Mouse (Mus musculus): ENCODE results near the gene Slc25a25. TPM values are rescaled to one million over a fixed set of nuclear protein-coding genes. Genes with fewer than 3 reads are reported as not detected.

Gene Slc25a25
- polyA plus RNA-seq, 1 experiment from 2014 or later = 11.1 TPM

DNA sequence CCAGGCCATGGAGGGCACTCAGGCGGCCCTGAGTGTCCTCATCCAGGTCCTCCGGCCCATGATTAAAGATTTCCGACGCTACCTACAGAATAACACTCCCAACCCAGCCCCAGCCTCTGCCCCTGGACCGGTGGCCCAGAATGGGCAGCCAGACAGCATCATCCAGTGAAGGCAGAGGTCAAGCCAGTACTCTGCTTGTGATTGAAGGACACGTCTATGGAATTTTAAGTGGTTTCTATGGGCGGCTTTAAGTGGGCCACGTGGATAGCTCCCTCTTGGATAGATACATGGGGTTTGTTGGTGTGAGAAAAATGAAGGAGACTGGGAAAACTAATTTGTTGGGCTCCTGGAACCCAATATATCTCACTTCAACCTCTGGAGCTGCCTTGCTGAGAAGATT lies 3.9 kb upstream of the Slc25a25 start:
- ATAC-seq (ENCODE audit: low FRiP score, low TSS enrichment) = no peak
- H3K4me3 ChIP-seq (ENCODE audit: low read depth, low read length) = no peak overlapping the region
- 83% methylated on average over 8 of the region's 8 CpGs for whole genome bisulfite sequencing
- TF ChIP-seq CTCF (IDR thresholded peaks at IDR 0.05; ENCODE audit: low read depth) = no peak
- TF ChIP-seq EP300 (optimal IDR thresholded peaks at IDR 0.05) = no peak
- H3K27me3 ChIP-seq (ENCODE audit: control insufficient read depth, insufficient read depth, low read length) = no peaks in the 10 kb centered on the region
- DNase-seq (ENCODE audit: low spot score) = no peak
- peaks cover 6% of the 10 kb centered on the region; the same call in 1 of the 2 replicates for H3K36me3 ChIP-seq (ENCODE audit: control insufficient read depth, insufficient read depth, low read length)
- no peak overlapping the region for H3K9ac ChIP-seq (ENCODE audit: low read length)
- no peak overlapping the region for H3K4me2 ChIP-seq (replicated peaks; ENCODE audit: low read depth)
- no peaks in the 10 kb centered on the region for H3K9me3 ChIP-seq (ENCODE audit: control insufficient read depth, low read length)
- H3K27ac ChIP-seq (replicated peaks) = no peak overlapping the region
- H3K4me1 ChIP-seq (replicated peaks; ENCODE audit: control insufficient read depth, insufficient read depth) = peaks cover 7% of the 10 kb centered on the region

DNA sequence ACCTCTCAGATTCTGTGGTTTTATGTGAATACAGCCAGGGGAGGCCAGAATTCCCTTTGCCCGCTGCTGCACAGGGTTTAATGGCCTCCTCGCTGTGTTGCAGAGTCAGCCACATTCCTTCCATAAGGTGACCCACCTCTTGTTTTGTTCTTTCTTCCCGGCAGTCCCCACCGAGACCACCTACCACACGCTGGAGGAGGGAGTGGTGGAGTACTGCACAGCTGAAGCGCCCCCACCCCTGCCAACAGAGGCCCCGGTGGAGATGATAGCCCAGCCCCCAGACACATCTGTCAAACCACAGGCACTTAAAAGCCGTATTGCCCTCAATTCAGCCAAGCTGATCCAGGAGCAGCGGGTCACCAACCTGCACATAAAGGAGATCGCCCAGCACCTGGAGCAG lies 3.4 kb upstream of the Slc25a25 start:
- no peak overlapping the region for H3K4me3 ChIP-seq (ENCODE audit: low read depth, low read length)
- ATAC-seq (ENCODE audit: low FRiP score, low TSS enrichment) (no peak), DNase-seq (ENCODE audit: low spot score) (no peak)
- H3K27me3 ChIP-seq (ENCODE audit: control insufficient read depth, insufficient read depth, low read length) = no peaks in the 10 kb centered on the region
- H3K27ac ChIP-seq (replicated peaks) = no peak overlapping the region
- no peak for TF ChIP-seq CTCF (IDR thresholded peaks at IDR 0.05; ENCODE audit: low read depth)
- no peak for TF ChIP-seq EP300 (optimal IDR thresholded peaks at IDR 0.05)
- H3K4me2 ChIP-seq (replicated peaks; ENCODE audit: low read depth) = no peak overlapping the region
- no peaks in the 10 kb centered on the region for H3K9me3 ChIP-seq (ENCODE audit: control insufficient read depth, low read length)
- H3K36me3 ChIP-seq (ENCODE audit: control insufficient read depth, insufficient read depth, low read length) = peaks cover 6% of the 10 kb centered on the region; the same call in 1 of the 2 replicates
- 82% methylated on average over 10 of the region's 10 CpGs for WGBS
- peaks cover 7% of the 10 kb centered on the region for H3K4me1 ChIP-seq (replicated peaks; ENCODE audit: control insufficient read depth, insufficient read depth)
- no peak overlapping the region for H3K9ac ChIP-seq (ENCODE audit: low read length)

DNA sequence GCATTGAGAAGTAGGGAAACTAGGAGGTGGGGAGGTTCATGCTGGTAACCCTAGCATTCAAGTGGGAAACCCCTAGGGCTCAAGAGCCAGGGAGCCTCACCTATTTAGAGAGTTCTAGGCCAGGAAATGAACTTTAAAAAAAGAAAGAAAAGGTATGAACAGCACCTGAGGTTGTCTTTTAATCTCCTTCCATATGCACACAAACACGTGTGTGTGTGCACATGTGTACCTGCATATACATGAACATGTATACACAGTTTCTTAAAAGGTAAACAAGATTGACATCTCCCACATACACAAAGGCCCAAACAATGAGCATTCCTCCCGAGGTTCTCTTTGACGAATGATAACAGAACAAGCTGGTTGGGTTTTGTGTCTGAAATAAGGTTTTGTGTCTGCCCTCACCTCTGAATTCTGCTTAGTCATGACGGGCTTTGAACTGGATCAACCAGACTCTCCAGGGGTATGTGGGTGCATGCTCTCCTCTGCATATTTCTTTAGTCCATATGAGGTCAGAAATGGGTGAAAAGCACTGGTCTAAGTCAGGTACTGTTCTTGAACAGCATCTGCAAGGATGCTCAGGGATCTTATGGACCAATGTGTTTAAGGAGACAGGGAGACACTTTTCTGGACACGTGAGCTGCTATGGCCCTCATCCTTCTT lies 2.5 kb upstream of the Slc25a25 start:
- 51% methylated on average over 5 of the region's 5 CpGs for WGBS
- Histone ChIP-seq H3K27me3 (ENCODE audit: control insufficient read depth, insufficient read depth, low read length) (no peaks in the 10 kb centered on the region), H3K9ac (ENCODE audit: low read length) (no peak overlapping the region), H3K4me3 (ENCODE audit: low read depth, low read length) (no peak overlapping the region), H3K36me3 (ENCODE audit: control insufficient read depth, insufficient read depth, low read length) (peaks cover 6% of the 10 kb centered on the region; the same call in 1 of the 2 replicates), H3K27ac (replicated peaks) (0 out of 2 replicates have a peak overlapping the region, but pooled peaks have one; percentile 18), H3K9me3 (ENCODE audit: control insufficient read depth, low read length) (no peaks in the 10 kb centered on the region), H3K4me2 (replicated peaks; ENCODE audit: low read depth) (no peak overlapping the region), H3K4me1 (replicated peaks; ENCODE audit: control insufficient read depth, insufficient read depth) (peaks cover 7% of the 10 kb centered on the region)
- DNase-seq (ENCODE audit: low spot score) = no peak
- no peak for ATAC-seq (ENCODE audit: low FRiP score, low TSS enrichment)
- TF ChIP-seq EP300 (optimal IDR thresholded peaks at IDR 0.05) = no peak
- no peak for TF ChIP-seq CTCF (IDR thresholded peaks at IDR 0.05; ENCODE audit: low read depth)

DNA sequence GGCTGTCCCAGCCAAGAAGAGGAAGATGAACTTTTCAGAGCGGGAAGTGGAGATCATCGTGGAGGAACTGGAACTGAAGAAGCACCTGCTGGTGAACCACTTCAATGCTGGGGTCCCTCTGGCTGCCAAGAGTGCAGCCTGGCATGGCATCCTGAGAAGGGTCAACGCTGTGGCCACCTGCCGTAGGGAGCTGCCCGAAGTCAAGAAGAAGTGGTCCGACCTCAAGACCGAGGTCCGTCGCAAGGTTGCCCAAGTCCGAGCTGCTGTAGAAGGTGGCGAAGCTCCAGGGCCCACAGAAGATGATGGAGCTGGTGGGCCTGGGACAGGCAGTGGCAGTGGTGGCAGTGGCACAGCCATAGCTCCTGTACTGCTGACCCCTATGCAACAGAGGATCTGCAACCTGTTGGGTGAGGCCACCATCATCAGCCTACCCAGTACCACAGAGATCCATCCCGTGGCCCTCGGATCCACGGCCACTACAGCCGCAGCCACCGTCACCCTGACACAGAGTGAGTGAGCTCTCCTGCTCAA lies 1.3 kb upstream of the Slc25a25 start:
- peak overlapping the region; percentile 55 for H3K9ac ChIP-seq (ENCODE audit: low read length)
- no peaks in the 10 kb centered on the region for H3K27me3 ChIP-seq (ENCODE audit: control insufficient read depth, insufficient read depth, low read length)
- 91% methylated on average over 16 of the region's 16 CpGs for WGBS

DNA sequence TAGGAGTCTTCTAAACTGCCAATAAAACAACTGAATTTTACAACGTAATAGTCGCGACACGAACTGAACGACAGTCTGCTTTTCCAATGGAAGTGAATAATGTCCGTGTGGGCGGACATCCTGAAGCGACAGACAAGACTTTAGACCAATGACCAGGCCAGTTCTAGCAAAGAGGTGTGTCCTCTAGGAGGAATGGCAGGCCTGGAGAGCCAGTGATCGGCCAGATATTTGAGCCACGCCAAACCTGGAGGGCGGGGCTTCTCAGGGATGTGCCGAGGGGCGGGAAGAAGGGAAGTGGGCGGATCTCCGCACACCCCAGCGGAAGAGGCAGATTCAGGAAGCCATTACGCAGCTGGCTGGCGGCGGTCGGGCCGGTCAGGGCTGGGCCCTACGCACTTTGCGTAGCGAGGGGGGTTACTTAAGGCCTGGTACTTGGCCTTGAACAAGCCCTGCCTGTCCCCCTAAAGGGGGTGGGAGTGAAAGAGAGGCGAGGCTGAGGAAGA lies 676 bp upstream of the Slc25a25 start:
- DNase-seq (ENCODE audit: low spot score) = peak; percentile 99
- peak; percentile 96 for ATAC-seq (ENCODE audit: low FRiP score, low TSS enrichment)
- peak overlapping the region; percentile 86 for H3K4me3 ChIP-seq (ENCODE audit: low read depth, low read length)
- TF ChIP-seq EP300 (optimal IDR thresholded peaks at IDR 0.05) = no peak
- TF ChIP-seq CTCF (IDR thresholded peaks at IDR 0.05; ENCODE audit: low read depth) = no peak
- H3K9me3 ChIP-seq (ENCODE audit: control insufficient read depth, low read length) = no peaks in the 10 kb centered on the region
- peak overlapping the region; percentile 60 for H3K4me2 ChIP-seq (replicated peaks; ENCODE audit: low read depth)
- 0% methylated on average over 25 of the region's 25 CpGs for WGBS
- peaks cover 7% of the 10 kb centered on the region for H3K4me1 ChIP-seq (replicated peaks; ENCODE audit: control insufficient read depth, insufficient read depth)
- no peaks in the 10 kb centered on the region for H3K27me3 ChIP-seq (ENCODE audit: control insufficient read depth, insufficient read depth, low read length)
- peaks cover 6% of the 10 kb centered on the region; the same call in 1 of the 2 replicates for H3K36me3 ChIP-seq (ENCODE audit: control insufficient read depth, insufficient read depth, low read length)
- H3K9ac ChIP-seq (ENCODE audit: low read length) = peak overlapping the region; percentile 55
- H3K27ac ChIP-seq (replicated peaks) = peak overlapping the region; percentile 94

More for the DNA sequence above, 1.3 kb upstream of the Slc25a25 start:
- ATAC-seq (ENCODE audit: low FRiP score, low TSS enrichment) (no peak), DNase-seq (ENCODE audit: low spot score) (no peak)
- H3K4me2 ChIP-seq (replicated peaks; ENCODE audit: low read depth) = peak overlapping the region; percentile 52
- no peaks in the 10 kb centered on the region for H3K9me3 ChIP-seq (ENCODE audit: control insufficient read depth, low read length)
- peaks cover 6% of the 10 kb centered on the region; the same call in 1 of the 2 replicates for H3K36me3 ChIP-seq (ENCODE audit: control insufficient read depth, insufficient read depth, low read length)
- peak; percentile 11; the same call in 1 of the 2 replicates for TF ChIP-seq CTCF (IDR thresholded peaks at IDR 0.05; ENCODE audit: low read depth)
- TF ChIP-seq EP300 (optimal IDR thresholded peaks at IDR 0.05) = no peak
- H3K4me3 ChIP-seq (ENCODE audit: low read depth, low read length) = peak overlapping the region; percentile 29
- peaks cover 7% of the 10 kb centered on the region for H3K4me1 ChIP-seq (replicated peaks; ENCODE audit: control insufficient read depth, insufficient read depth)
- peak overlapping the region; percentile 77 for H3K27ac ChIP-seq (replicated peaks)
